Mouse (Mus musculus): ENCODE results near the gene Pdf. TPM values are rescaled to one million over a fixed set of nuclear protein-coding genes. Genes with fewer than 3 reads are reported as not detected.

Pdf gene
- polyA plus RNA-seq, 1 experiment from 2014 or later = 45.7 TPM

DNA sequence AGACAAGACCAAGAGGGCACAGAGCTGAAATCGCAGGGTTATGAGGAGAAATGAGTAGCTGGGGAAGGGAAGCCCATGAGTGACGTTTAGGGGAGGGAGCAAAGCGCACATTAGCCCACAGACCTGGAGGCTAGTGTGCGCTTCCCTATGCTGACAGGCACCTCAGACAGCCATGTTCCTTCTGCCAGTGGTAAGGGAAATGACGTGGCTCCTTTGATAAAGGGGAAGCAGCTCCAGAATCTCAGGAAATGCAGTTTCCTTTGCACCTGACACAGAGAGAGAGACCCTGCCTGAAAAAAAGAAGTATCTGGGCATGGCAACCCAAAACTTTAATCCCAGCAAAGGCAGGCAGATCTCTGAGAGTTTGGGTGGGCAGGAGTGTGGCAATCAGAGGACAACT lies 18.4 kb downstream of the Pdf start:
- Histone ChIP-seq H3K4me3 (ENCODE audit: low read depth, low read length) (no peak overlapping the region), H3K36me3 (ENCODE audit: control insufficient read depth, insufficient read depth, low read length) (no peaks in the 10 kb centered on the region; the same call in 1 of the 2 replicates), H3K27me3 (replicated peaks; ENCODE audit: control insufficient read depth, insufficient read depth, low read length) (no peaks in the 10 kb centered on the region), H3K4me1 (replicated peaks; ENCODE audit: control insufficient read depth, insufficient read depth, low read length) (peaks cover 10% of the 10 kb centered on the region), H3K27ac (ENCODE audit: low read depth) (no peak overlapping the region), H3K9me3 (ENCODE audit: control insufficient read depth, low read length) (no peaks in the 10 kb centered on the region), H3K4me2 (ENCODE audit: low read length) (no peak overlapping the region), H3K9ac (ENCODE audit: low read length) (no peak overlapping the region)
- no peak for ATAC-seq (replicated peaks; ENCODE audit: low FRiP score, low TSS enrichment, low read depth)
- WGBS = 67% methylated on average over 5 of the region's 5 CpGs
- DNase-seq (ENCODE audit: low spot score) = no peak

DNA sequence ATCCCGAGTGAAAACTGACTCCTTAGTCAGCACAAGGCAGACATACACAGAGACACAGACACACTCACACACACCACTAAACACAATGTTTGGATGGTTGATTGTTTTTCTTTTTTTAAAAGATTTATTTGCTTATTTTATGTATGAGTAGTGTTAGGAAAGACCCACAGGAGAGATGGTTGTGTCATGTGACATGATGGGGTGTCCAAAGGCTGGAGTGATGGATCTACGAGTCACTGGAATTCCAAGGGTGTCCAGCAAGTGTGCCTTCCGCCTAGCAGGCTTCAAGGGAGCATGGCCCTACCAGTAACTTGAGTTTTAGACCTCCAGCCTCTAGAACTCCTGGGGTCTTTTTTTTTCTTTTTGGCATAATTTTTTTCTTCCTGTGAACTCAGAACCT lies 19.1 kb downstream of the Pdf start:
- WGBS = 80% methylated on average over 3 of the region's 3 CpGs
- Histone ChIP-seq H3K9ac (ENCODE audit: low read length) (no peak overlapping the region), H3K4me1 (replicated peaks; ENCODE audit: control insufficient read depth, insufficient read depth, low read length) (peaks cover 10% of the 10 kb centered on the region), H3K9me3 (ENCODE audit: control insufficient read depth, low read length) (no peaks in the 10 kb centered on the region), H3K4me3 (ENCODE audit: low read depth, low read length) (no peak overlapping the region), H3K27ac (ENCODE audit: low read depth) (no peak overlapping the region), H3K4me2 (ENCODE audit: low read length) (no peak overlapping the region), H3K36me3 (ENCODE audit: control insufficient read depth, insufficient read depth, low read length) (no peaks in the 10 kb centered on the region; the same call in 1 of the 2 replicates), H3K27me3 (replicated peaks; ENCODE audit: control insufficient read depth, insufficient read depth, low read length) (no peaks in the 10 kb centered on the region)
- ATAC-seq (replicated peaks; ENCODE audit: low FRiP score, low TSS enrichment, low read depth) = no peak
- DNase-seq (ENCODE audit: low spot score) = no peak

DNA sequence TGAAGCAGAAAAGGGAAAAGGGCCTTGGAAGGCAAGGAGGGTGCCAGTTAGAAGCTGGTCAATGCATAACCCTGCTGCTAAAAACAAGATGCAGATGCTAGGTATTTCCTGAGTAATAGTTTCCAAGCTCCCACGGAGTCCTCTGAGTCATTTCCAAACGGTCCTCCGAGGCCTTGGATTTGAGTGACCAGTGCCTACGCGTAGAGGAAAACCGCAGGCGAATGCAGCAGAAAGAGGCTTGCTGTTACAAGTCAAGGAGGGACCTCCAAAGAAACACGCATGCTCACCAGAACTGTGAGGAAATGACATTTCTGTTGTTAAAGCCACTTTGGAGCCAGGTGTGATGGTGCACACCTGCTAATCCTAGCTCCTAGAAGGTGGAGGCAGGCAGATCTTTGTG lies 24.9 kb downstream of the Pdf start:
- H3K27me3 ChIP-seq (replicated peaks; ENCODE audit: control insufficient read depth, insufficient read depth, low read length) = no peaks in the 10 kb centered on the region
- no peaks in the 10 kb centered on the region for H3K4me1 ChIP-seq (replicated peaks; ENCODE audit: control insufficient read depth, insufficient read depth, low read length)
- H3K4me3 ChIP-seq (ENCODE audit: low read depth, low read length) = no peak overlapping the region
- no peak overlapping the region for H3K27ac ChIP-seq (ENCODE audit: low read depth)
- 94% methylated on average over 8 of the region's 8 CpGs for WGBS
- ATAC-seq (replicated peaks; ENCODE audit: low FRiP score, low TSS enrichment, low read depth) (no peak), DNase-seq (ENCODE audit: low spot score) (no peak)
- H3K4me2 ChIP-seq (ENCODE audit: low read length) = no peak overlapping the region
- no peak overlapping the region for H3K9ac ChIP-seq (ENCODE audit: low read length)
- 0 out of 2 replicates have a peak, but pooled peaks cover 2% of the 10 kb centered on the region for H3K36me3 ChIP-seq (ENCODE audit: control insufficient read depth, insufficient read depth, low read length)
- H3K9me3 ChIP-seq (ENCODE audit: control insufficient read depth, low read length) = no peaks in the 10 kb centered on the region

DNA sequence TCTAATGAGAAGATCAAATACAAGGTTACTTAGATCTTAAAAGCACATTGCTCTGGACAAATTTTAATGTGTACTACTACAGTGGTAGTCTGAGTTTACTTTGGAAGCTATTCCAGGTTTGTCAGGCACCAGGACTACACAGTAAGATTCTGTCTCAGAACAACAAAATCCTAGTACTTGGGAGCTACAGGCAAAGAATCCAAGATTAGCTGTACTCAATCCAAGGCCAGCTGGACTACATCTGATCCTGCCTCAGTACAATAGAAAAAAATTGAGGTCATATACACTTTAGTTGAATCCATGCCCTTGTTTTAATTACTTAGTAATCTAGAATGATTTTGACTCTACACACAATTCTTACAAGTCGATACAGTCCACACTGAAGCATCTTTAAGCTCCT lies 33.5 kb downstream of the Pdf start:
- Histone ChIP-seq H3K9me3 (ENCODE audit: control insufficient read depth, low read length) (no peaks in the 10 kb centered on the region), H3K27ac (ENCODE audit: low read depth) (no peak overlapping the region), H3K27me3 (replicated peaks; ENCODE audit: control insufficient read depth, insufficient read depth, low read length) (no peaks in the 10 kb centered on the region), H3K4me3 (ENCODE audit: low read depth, low read length) (no peak overlapping the region), H3K9ac (ENCODE audit: low read length) (no peak overlapping the region), H3K36me3 (ENCODE audit: control insufficient read depth, insufficient read depth, low read length) (peaks cover 30% of the 10 kb centered on the region), H3K4me2 (ENCODE audit: low read length) (no peak overlapping the region), H3K4me1 (replicated peaks; ENCODE audit: control insufficient read depth, insufficient read depth, low read length) (no peaks in the 10 kb centered on the region)
- WGBS = 91% methylated on average over 1 of the region's 1 CpGs
- no peak for DNase-seq (ENCODE audit: low spot score)
- no peak for ATAC-seq (replicated peaks; ENCODE audit: low FRiP score, low TSS enrichment, low read depth)

DNA sequence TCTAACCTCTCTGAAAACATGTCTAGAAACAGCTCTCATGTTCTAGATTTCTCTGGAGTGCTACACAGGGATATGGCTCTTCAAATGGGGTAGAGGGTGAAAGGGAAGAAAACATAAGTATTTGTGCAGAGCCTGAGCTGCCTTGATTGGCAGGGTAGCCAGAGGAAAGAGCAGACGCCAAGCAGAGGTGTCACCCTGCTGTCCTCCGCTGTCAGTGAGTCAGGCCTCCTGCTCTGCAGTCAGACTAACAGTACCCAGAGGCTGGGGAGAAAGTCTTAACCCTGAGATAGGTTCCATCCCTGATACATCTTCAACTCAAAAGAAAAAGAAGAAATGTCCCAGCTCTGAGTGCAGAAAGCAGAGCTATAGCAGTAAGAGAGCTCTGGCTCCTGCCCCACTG lies 35.7 kb downstream of the Pdf start:
- no peaks in the 10 kb centered on the region for H3K4me1 ChIP-seq (replicated peaks; ENCODE audit: control insufficient read depth, insufficient read depth, low read length)
- no peaks in the 10 kb centered on the region for H3K27me3 ChIP-seq (replicated peaks; ENCODE audit: control insufficient read depth, insufficient read depth, low read length)
- H3K36me3 ChIP-seq (ENCODE audit: control insufficient read depth, insufficient read depth, low read length) = peaks cover 39% of the 10 kb centered on the region
- H3K27ac ChIP-seq (ENCODE audit: low read depth) = no peak overlapping the region
- H3K9me3 ChIP-seq (ENCODE audit: control insufficient read depth, low read length) = no peaks in the 10 kb centered on the region
- no peak for DNase-seq (ENCODE audit: low spot score)
- no peak overlapping the region for H3K4me3 ChIP-seq (ENCODE audit: low read depth, low read length)
- no peak overlapping the region for H3K4me2 ChIP-seq (ENCODE audit: low read length)
- no peak overlapping the region for H3K9ac ChIP-seq (ENCODE audit: low read length)
- no peak for ATAC-seq (replicated peaks; ENCODE audit: low FRiP score, low TSS enrichment, low read depth)
- 71% methylated on average over 2 of the region's 2 CpGs for WGBS

DNA sequence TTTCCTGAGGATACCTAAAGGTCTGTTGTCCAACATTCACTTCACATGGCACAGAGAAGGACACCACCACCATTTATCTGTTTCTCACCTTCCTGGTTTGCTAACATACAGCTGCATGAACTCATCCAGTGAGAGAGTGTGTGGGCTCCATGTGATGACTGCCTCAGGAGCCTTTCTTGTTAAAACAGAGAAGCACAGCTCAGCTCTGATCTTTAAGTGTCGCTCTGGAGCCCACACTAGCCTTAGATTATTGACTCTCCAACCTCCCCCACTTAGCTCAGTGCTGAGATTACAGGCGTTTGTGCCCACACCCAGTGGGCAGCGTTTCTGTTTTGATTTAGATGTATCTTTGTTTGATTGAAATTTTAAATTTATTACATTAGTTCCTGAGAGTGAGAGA lies 40.6 kb downstream of the Pdf start:
- no peak for DNase-seq (ENCODE audit: low spot score)
- Histone ChIP-seq H3K9ac (ENCODE audit: low read length) (no peak overlapping the region), H3K27ac (ENCODE audit: low read depth) (no peak overlapping the region), H3K4me3 (ENCODE audit: low read depth, low read length) (no peak overlapping the region), H3K9me3 (ENCODE audit: control insufficient read depth, low read length) (no peaks in the 10 kb centered on the region), H3K36me3 (ENCODE audit: control insufficient read depth, insufficient read depth, low read length) (peaks cover 50% of the 10 kb centered on the region), H3K4me1 (replicated peaks; ENCODE audit: control insufficient read depth, insufficient read depth, low read length) (no peaks in the 10 kb centered on the region), H3K4me2 (ENCODE audit: low read length) (no peak overlapping the region), H3K27me3 (replicated peaks; ENCODE audit: control insufficient read depth, insufficient read depth, low read length) (no peaks in the 10 kb centered on the region)
- no peak for ATAC-seq (replicated peaks; ENCODE audit: low FRiP score, low TSS enrichment, low read depth)
- WGBS = 83% methylated on average over 3 of the region's 3 CpGs

DNA sequence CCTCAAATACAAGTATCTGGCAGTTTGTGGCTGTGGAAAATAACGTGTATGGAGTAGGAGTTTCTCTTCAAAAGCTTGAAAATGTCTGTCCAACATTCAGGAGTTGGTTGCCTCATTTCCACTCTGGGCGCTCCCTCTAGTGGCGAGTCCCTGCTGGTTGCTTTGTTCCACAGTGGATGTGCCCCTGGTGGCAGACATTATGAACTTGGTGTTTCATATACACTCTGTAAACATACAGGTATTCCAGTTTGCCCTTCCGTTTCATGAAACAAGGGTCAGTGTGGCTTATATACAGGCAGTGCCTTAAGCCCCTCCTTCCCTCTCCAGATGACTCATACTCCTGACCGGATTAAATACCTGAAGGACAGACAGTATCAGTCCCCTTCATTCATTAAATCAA lies 45.9 kb downstream of the Pdf start:
- Histone ChIP-seq H3K9me3 (ENCODE audit: control insufficient read depth, low read length) (no peaks in the 10 kb centered on the region), H3K4me2 (ENCODE audit: low read length) (no peak overlapping the region), H3K4me3 (ENCODE audit: low read depth, low read length) (no peak overlapping the region), H3K27me3 (replicated peaks; ENCODE audit: control insufficient read depth, insufficient read depth, low read length) (no peaks in the 10 kb centered on the region), H3K27ac (ENCODE audit: low read depth) (no peak overlapping the region), H3K4me1 (replicated peaks; ENCODE audit: control insufficient read depth, insufficient read depth, low read length) (no peaks in the 10 kb centered on the region), H3K36me3 (ENCODE audit: control insufficient read depth, insufficient read depth, low read length) (peaks cover 31% of the 10 kb centered on the region), H3K9ac (ENCODE audit: low read length) (no peak overlapping the region)
- DNase-seq (ENCODE audit: low spot score) (peak; percentile 93), ATAC-seq (replicated peaks; ENCODE audit: low FRiP score, low TSS enrichment, low read depth) (peak; percentile 82)
- WGBS = 33% methylated on average over 5 of the region's 5 CpGs

DNA sequence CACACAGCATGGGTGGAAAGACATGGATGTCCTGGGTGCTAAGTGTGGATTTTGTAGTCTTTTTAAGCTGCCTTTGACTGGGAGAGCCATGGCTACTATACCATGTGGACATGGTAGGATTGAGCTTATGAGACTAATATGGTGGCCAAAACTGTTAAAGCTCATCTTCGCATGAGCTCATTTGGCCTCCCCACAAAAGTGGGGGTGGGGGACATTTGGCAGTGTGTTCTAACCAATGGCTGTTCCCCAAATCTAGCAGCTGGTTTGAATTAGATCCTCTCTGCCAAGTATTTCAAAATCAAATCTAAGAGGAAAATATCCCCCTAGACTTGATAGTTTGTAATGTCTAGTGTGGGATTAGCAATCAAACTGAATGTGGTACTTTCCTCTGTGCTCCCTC lies 49.3 kb downstream of the Pdf start:
- Histone ChIP-seq H3K4me1 (replicated peaks; ENCODE audit: control insufficient read depth, insufficient read depth, low read length) (no peaks in the 10 kb centered on the region), H3K4me2 (ENCODE audit: low read length) (no peak overlapping the region), H3K27me3 (replicated peaks; ENCODE audit: control insufficient read depth, insufficient read depth, low read length) (no peaks in the 10 kb centered on the region), H3K4me3 (ENCODE audit: low read depth, low read length) (no peak overlapping the region), H3K36me3 (ENCODE audit: control insufficient read depth, insufficient read depth, low read length) (peaks cover 34% of the 10 kb centered on the region), H3K9ac (ENCODE audit: low read length) (no peak overlapping the region), H3K9me3 (ENCODE audit: control insufficient read depth, low read length) (no peaks in the 10 kb centered on the region), H3K27ac (ENCODE audit: low read depth) (no peak overlapping the region)
- ATAC-seq (replicated peaks; ENCODE audit: low FRiP score, low TSS enrichment, low read depth) = no peak
- WGBS = 94% methylated on average over 1 of the region's 1 CpGs
- no peak for DNase-seq (ENCODE audit: low spot score)

DNA sequence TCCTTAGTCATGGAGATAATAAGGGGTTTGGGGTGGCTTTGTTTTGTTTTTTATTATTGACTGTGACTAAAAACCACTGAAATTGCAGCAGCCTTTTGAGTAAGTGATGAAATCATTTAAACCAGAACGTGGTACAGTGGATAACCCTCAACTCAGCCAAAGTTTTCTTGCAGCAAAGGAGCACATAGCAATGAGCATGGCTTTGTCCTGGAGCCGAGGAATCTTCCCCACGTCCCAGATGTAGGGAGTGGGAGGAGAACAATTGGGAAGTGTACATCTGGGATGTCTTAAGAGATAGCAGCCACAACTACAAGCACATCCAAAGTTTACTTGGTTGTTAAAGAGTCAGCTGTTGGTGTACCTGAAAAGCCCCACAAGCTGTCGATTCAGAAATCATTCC lies 51.0 kb downstream of the Pdf start:
- Histone ChIP-seq H3K36me3 (ENCODE audit: control insufficient read depth, insufficient read depth, low read length) (peaks cover 30% of the 10 kb centered on the region), H3K4me2 (ENCODE audit: low read length) (no peak overlapping the region), H3K4me3 (ENCODE audit: low read depth, low read length) (no peak overlapping the region), H3K27ac (ENCODE audit: low read depth) (no peak overlapping the region), H3K9ac (ENCODE audit: low read length) (no peak overlapping the region), H3K4me1 (replicated peaks; ENCODE audit: control insufficient read depth, insufficient read depth, low read length) (no peaks in the 10 kb centered on the region), H3K9me3 (ENCODE audit: control insufficient read depth, low read length) (no peaks in the 10 kb centered on the region), H3K27me3 (replicated peaks; ENCODE audit: control insufficient read depth, insufficient read depth, low read length) (no peaks in the 10 kb centered on the region)
- ATAC-seq (replicated peaks; ENCODE audit: low FRiP score, low TSS enrichment, low read depth) (no peak), DNase-seq (ENCODE audit: low spot score) (no peak)
- 85% methylated on average over 4 of the region's 4 CpGs for WGBS
